Mouse (Mus musculus) neural tube, embryonic 14.5 days (tissue): ENCODE results near the gene Col4a2. TPM values are rescaled to one million over a fixed set of nuclear protein-coding genes. Genes with fewer than 3 reads are reported as not detected.

Experiments
- ATAC-seq: fragments of 200-750 bp; cut with Nextera tagmentation; 2 replicates; pipeline ENCODE4 v1.8.0; 2017; ENCODE audit warnings: low read depth, mild to moderate bottlenecking, moderate TSS enrichment, moderate library complexity
- H3K27ac ChIP-seq: fragments of 300-500 bp; sonication (generic); 2 replicates; pipeline ENCODE4 v1.5.1; 2014; ENCODE audit warnings: low read depth, mild to moderate bottlenecking, control low read depth, low read length, moderate library complexity, mixed read lengths
- H3K27me3 ChIP-seq: fragments of 300-500 bp; sonication (generic); 2 replicates; pipeline ENCODE4 v1.6.1; 2014; ENCODE audit warnings: low read length; ENCODE audit not compliant: control insufficient read depth, insufficient read depth
- H3K36me3 ChIP-seq: fragments of 300-500 bp; sonication (generic); 2 replicates; pipeline ENCODE4 v1.6.1; 2014; ENCODE audit warnings: low read length, mixed read lengths; ENCODE audit not compliant: control insufficient read depth, insufficient read depth
- H3K4me1 ChIP-seq: fragments of 300-500 bp; sonication (generic); 2 replicates; pipeline ENCODE4 v1.6.1; 2014; ENCODE audit warnings: low read length; ENCODE audit not compliant: control insufficient read depth, insufficient read depth
- H3K4me2 ChIP-seq: fragments of 300-500 bp; sonication (generic); 2 replicates; pipeline ENCODE4 v1.6.1; 2014; ENCODE audit warnings: mild to moderate bottlenecking, low read depth, low read length, control low read depth
- H3K4me3 ChIP-seq: fragments of 300-500 bp; sonication (generic); 2 replicates; pipeline ENCODE4 v1.5.1; 2014; ENCODE audit warnings: low read depth, low read length, control low read depth, mixed read lengths
- H3K9ac ChIP-seq: fragments of 300-500 bp; sonication (generic); replicated peaks from 2 replicates; pipeline ENCODE4 v1.6.1; 2014; ENCODE audit warnings: low read depth, mild to moderate bottlenecking, control low read depth, low read length, mixed read lengths
- H3K9me3 ChIP-seq: fragments of 300-500 bp; sonication (generic); 2 replicates; pipeline ENCODE4 v1.6.1; 2016; ENCODE audit warnings: low read length; ENCODE audit not compliant: control insufficient read depth
- WGBS: fragments of 180-500 bp; shearing (Covaris S2); extraction: QIAGEN DNeasy Blood & Tissue Kit; methylation state at CpG from one replicate; pipeline ENCODE4 v1.1.7; 2014; 5-methylcytosine and 5-hydroxymethylcytosine counted together
- polyA plus RNA-seq: library from polyadenylated mRNA; unstranded; fragments of >200 nt; fragmentation: Nextera tagmentation; extraction: Ambion mirVana; gene quantifications from 2 replicates; pipeline ENCODE4 v1.2.1, GENCODE M21; 2014

The Col4a2 gene
- polyA plus RNA-seq, 1 experiment from 2014 or later = 11.8 TPM

DNA sequence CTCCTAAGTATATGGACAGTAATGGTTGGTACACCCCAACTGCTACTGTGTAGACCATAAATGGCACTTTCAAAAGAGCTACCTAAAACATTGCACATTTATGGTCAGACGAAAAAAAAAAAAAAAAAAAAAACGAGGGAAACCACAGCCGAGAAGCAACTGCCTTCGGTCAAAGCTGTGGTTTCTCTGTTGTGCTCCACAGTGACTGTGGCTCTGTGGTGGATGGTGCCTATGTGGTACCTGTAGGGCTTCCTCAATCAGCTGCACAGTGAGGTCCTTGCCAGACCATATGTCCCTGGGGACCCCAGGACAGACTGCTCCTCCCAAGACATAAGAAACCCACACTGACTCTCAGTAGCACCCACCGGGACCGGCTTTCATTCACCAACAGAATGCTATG is 36.3 kb upstream of the Col4a2 start:
- H3K4me3 ChIP-seq = no peak overlapping the region
- 89% methylated on average over 4 of the region's 6 CpGs for WGBS
- no peaks in the 10 kb centered on the region for H3K36me3 ChIP-seq
- no peaks in the 10 kb centered on the region for H3K4me1 ChIP-seq
- H3K4me2 ChIP-seq = no peak overlapping the region
- H3K27ac ChIP-seq = no peak overlapping the region
- no peak overlapping the region for H3K9ac ChIP-seq
- no peaks in the 10 kb centered on the region for H3K9me3 ChIP-seq
- H3K27me3 ChIP-seq = no peaks in the 10 kb centered on the region
- no peak for ATAC-seq

DNA sequence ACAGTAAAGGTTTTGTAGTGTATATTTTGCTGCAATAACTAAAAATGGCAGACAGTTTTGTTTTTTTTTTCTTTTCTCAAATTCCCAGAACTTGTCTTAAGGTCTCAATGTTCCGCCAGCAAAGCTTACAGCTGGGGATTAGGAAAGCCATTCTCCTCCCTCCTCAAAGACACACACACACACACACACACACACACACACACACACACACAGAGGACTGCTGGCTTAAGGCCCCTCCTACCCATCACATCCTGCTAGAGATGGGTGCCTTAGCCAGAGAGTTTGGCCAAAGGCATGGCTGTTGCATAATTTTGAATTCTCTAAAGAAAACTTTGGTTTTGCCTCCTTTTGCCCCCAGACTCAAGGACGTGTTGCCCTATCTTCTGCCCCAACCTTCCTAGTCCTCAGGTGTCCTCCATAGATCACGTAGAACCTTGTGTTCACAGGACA is 35.0 kb upstream of the Col4a2 start:
- no peaks in the 10 kb centered on the region for H3K4me1 ChIP-seq
- no peak overlapping the region for H3K27ac ChIP-seq
- H3K9me3 ChIP-seq = no peaks in the 10 kb centered on the region
- no peak overlapping the region for H3K4me2 ChIP-seq
- 78% methylated on average over 3 of the region's 3 CpGs for WGBS
- no peaks in the 10 kb centered on the region for H3K27me3 ChIP-seq
- H3K36me3 ChIP-seq = no peaks in the 10 kb centered on the region
- no peak for ATAC-seq
- no peak overlapping the region for H3K9ac ChIP-seq
- no peak overlapping the region for H3K4me3 ChIP-seq

DNA sequence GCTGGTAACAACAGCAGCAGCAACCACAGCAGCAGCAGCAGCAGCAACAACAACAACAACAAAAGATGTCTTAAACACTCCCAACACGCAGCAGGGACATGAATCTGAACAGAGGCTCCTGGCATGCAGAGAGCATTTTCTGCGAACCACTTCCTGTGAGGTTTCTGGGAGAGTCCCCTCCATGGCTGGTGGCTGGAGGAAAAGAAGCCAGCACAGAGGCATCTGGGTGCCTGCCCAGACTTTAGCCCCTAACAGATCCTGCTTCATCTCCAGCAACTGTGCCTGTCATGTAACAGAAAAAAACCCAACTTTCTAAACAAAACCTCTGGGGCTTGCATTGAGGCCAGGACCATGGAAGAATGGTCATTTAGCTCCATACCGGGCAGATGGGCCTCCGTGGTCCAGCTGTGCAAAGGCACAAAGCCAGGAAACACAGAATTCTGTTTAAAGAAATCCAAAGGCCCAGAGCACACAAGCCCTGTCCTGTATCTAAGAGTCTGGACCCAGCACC is 34.4 kb upstream of the Col4a2 start:
- 67% methylated on average over 4 of the region's 4 CpGs for WGBS
- Histone ChIP-seq H3K36me3 (no peaks in the 10 kb centered on the region), H3K4me3 (no peak overlapping the region), H3K9ac (no peak overlapping the region), H3K9me3 (no peaks in the 10 kb centered on the region), H3K27ac (no peak overlapping the region), H3K4me1 (no peaks in the 10 kb centered on the region), H3K4me2 (no peak overlapping the region), H3K27me3 (no peaks in the 10 kb centered on the region)
- no peak for ATAC-seq

DNA sequence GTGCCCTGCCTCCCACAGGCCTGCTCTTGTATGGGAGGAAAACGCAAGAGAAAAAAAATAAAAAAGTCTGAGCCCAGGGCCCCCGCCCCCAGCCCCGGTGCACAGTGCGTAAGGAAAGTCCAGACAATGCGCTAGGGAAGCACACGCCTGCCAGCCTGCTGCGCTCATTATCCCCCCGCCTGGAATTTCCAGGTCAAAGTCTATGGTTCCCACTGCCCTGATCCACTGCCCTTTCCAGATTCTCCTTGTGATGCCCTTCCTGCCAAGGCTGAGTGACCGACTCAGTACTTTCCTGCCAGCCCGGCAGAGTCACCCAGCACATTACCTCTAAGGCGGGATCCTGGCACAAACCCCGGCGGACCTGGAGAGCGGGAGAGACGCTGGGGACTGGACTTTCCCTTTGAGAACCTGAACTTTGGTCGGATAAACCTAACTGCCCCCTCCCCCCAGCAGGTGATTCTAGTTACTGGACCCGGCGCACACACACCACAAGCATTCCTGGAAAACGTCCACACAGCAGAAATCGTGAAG is 33.2 kb upstream of the Col4a2 start:
- Histone ChIP-seq H3K36me3 (no peaks in the 10 kb centered on the region), H3K4me2 (no peak overlapping the region), H3K27me3 (no peaks in the 10 kb centered on the region), H3K4me1 (no peaks in the 10 kb centered on the region), H3K9ac (no peak overlapping the region), H3K9me3 (no peaks in the 10 kb centered on the region), H3K27ac (no peak overlapping the region), H3K4me3 (no peak overlapping the region)
- no peak; the same call in 1 of the 2 replicates for ATAC-seq
- 74% methylated on average over 20 of the region's 20 CpGs for WGBS

DNA sequence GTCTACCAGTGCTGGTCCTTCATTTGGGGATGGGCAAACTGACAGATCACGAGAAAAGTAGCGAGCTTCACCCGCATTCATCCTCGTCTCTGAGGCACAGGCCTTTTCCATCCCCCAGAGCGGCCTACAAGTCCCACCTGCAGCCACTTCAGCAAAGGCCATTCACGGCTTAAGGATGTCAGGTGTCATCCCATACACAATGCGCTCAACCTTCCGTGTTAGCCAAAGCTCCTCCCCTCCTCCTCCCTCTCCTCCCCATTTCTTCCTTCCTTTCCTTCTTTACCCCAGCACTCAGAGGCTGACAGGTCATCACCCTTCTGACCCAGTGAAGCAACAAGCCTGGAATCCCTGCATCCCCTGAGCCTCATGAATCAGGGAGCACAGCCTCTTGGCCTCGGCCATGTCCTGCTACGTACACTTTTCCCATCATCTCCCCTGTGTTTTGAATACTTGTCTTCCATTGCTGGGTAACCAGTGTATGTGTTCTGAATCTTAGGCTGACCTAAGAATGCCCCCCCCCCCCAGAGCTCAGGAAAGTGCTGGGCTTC is 31.8 kb upstream of the Col4a2 start:
- H3K9me3 ChIP-seq = no peaks in the 10 kb centered on the region
- H3K27me3 ChIP-seq = no peaks in the 10 kb centered on the region
- H3K9ac ChIP-seq = no peak overlapping the region
- no peaks in the 10 kb centered on the region for H3K36me3 ChIP-seq
- no peak overlapping the region for H3K4me3 ChIP-seq
- ATAC-seq = no peak
- no peaks in the 10 kb centered on the region for H3K4me1 ChIP-seq
- 83% methylated on average over 10 of the region's 10 CpGs for WGBS
- H3K27ac ChIP-seq = no peak overlapping the region
- no peak overlapping the region for H3K4me2 ChIP-seq

DNA sequence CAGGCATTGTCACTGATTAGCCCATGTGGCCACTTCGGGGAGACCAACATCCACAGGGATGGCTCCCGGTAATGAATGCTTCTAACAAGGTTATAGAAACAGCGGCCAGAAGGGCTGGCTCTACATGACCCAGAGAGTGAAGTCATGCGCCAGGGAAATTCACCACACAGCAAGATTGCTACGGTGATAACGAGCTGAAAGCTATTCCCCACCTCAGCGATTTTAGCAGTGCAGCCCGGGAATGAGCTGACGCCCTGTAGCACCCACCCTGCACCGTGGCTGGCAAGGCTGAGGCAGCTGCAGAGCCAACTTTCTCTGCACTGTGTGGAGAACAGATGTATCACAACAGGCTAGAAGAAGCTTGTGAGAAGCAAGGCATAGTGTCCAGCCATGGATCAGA is 30.5 kb upstream of the Col4a2 start:
- no peak overlapping the region for H3K9ac ChIP-seq
- no peaks in the 10 kb centered on the region for H3K27me3 ChIP-seq
- no peaks in the 10 kb centered on the region for H3K36me3 ChIP-seq
- H3K4me1 ChIP-seq = no peaks in the 10 kb centered on the region
- peak; percentile 44; the same call in 1 of the 2 replicates for ATAC-seq
- no peak overlapping the region for H3K27ac ChIP-seq
- 69% methylated on average over 10 of the region's 10 CpGs for WGBS
- no peaks in the 10 kb centered on the region for H3K9me3 ChIP-seq
- H3K4me2 ChIP-seq = no peak overlapping the region
- H3K4me3 ChIP-seq = no peak overlapping the region

DNA sequence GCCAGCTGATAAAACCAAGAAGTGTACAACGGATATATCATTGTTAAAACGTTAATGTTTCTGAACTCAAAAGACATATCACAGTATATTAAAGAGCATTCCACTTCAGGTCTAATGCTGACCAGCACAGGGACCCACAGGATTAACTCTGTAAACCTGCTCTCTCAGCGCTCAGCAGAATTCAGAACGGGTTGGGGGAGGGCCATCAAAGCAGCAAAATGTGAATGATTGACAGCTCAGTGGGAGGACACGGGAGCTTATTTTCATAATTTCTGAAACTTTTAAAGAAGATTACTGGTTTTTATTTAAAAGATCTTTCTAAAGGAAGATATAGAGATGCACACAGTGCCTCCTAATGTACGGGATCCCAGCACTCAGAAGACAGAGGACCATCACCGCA is 29.9 kb upstream of the Col4a2 start:
- ATAC-seq = no peak
- Histone ChIP-seq H3K36me3 (no peaks in the 10 kb centered on the region), H3K9me3 (no peaks in the 10 kb centered on the region), H3K4me2 (no peak overlapping the region), H3K4me3 (no peak overlapping the region), H3K27me3 (no peaks in the 10 kb centered on the region), H3K4me1 (no peaks in the 10 kb centered on the region), H3K27ac (no peak overlapping the region), H3K9ac (no peak overlapping the region)
- WGBS = 91% methylated on average over 7 of the region's 7 CpGs

DNA sequence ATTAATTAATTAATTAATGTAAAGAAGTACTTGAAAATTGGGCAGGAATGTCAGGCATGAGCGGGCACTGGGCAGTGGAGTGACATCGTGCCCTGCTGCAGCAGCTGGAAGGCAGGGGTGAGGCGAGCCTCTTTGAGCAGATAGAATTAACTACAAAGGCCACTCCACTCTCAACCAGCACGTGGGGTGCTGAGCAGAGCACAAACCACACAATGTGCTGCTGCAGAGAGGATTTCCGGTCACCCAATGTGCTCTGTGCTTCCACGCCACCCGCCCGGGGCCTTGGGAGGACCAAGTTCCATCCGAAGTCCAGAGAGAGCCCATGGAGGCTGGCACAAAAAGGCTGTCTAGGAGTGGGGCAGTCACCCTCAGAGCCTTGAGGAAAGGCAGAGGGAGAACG is 29.4 kb upstream of the Col4a2 start:
- no peak overlapping the region for H3K4me3 ChIP-seq
- H3K4me2 ChIP-seq = no peak overlapping the region
- no peak overlapping the region for H3K27ac ChIP-seq
- H3K27me3 ChIP-seq = no peaks in the 10 kb centered on the region
- H3K9me3 ChIP-seq = no peaks in the 10 kb centered on the region
- ATAC-seq = no peak
- H3K9ac ChIP-seq = no peak overlapping the region
- 69% methylated on average over 10 of the region's 10 CpGs for WGBS
- no peaks in the 10 kb centered on the region for H3K4me1 ChIP-seq
- no peaks in the 10 kb centered on the region for H3K36me3 ChIP-seq

DNA sequence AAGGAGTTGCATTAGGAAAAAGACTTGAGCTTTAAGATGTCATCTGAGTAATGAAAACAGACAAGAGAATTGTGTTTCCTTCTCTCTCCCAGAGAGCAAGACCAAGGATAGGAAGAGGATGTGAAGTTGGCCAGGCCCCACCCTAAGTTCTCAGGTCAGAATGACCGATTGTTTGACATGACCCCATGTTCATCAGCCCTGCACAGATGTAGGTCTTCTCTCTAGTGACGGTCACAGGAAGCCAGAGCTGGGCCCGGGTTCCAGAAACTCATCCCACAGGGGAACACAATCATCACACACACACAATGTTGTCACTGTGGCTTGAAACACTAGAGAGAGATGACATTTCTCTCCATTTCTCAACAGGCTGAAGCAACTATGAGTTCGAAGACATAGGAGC is 27.2 kb upstream of the Col4a2 start:
- H3K4me2 ChIP-seq = no peak overlapping the region
- no peak overlapping the region for H3K4me3 ChIP-seq
- no peaks in the 10 kb centered on the region for H3K9me3 ChIP-seq
- H3K36me3 ChIP-seq = no peaks in the 10 kb centered on the region
- 85% methylated on average over 4 of the region's 4 CpGs for WGBS
- no peak overlapping the region for H3K9ac ChIP-seq
- no peaks in the 10 kb centered on the region for H3K4me1 ChIP-seq
- no peaks in the 10 kb centered on the region for H3K27me3 ChIP-seq
- ATAC-seq = no peak
- no peak overlapping the region for H3K27ac ChIP-seq
